Mouse (Mus musculus) 3T3-L1 (cell line): ENCODE results near the gene Cltb.
"Not testable (repeated sequence)": the region's sequence is repeated elsewhere in the genome, so short reads cannot be mapped to it uniquely, and the experiment has no call there.

Experiments
- DNase-seq: peaks from one replicate; pipeline ENCODE4 v3.0.0-alpha.2; 2015; ENCODE audit warnings: low read depth, low spot score

Gene Cltb

GRCm38 (mm10) chr13:54610972-54611754 is at the start of gene Cltb:
Cltb (minus strand) TSS chr13:54611344.
- DNase-seq: peak; percentile 58

DNA sequence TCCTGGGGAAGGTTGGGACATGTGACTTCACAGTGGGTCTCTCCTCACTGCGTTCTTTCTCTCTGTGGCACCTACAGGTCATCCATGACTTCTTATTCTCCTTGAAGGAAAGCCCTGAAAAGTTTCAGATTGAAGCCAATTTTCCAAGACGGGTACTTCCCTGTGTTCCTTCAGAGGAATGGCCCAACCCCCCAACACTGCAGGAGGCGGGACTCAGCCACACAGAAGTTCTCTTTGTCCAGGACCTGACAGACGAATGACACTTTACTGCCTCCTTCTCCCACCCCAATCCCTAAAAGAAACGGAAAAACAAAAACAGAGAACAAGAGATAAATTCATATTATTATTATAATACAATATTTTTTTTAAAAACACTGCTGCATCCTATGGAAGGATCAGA is 49.7 kb upstream of the Cltb start:
- no peak for DNase-seq

DNA sequence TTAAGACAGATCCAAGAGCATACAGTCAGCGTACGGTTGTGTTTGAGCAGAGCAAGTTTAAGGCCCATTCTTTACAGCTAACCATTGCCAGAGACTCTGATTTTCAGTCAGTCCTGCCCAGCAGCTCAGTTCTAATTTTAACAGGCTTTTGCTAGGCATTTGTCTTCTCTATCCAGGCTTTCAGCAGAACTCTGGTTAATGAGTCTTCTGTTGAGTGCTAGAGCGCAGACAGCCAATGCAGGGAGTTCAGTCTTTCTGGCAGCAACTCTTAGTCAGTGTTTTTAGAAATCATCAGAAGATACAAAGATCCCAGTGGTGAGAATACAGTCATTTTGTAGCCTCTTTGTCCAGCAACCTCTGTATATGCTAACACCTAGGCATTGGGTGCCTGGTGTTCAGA is 39.3 kb upstream of the Cltb start:
- DNase-seq: no peak

DNA sequence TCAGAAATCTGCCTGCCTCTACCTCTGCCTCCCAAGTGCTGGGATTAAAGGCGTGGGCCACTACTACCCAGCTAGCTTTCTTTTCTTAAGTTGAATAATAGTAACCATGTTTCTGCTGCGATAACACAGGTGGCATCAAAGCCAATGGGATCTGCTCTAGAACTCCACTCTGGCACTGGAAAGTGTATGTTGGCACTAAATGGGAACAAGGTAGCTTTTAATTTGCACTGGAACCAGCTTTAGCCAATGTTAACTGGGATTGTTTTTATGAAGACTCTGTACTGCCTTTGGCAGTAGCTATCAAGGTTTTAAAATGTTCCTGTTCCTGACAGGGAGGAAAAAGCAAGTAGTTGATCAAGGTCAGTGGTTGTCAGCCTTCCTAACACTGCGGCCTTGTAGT is 23.9 kb upstream of the Cltb start:
- no peak for DNase-seq

DNA sequence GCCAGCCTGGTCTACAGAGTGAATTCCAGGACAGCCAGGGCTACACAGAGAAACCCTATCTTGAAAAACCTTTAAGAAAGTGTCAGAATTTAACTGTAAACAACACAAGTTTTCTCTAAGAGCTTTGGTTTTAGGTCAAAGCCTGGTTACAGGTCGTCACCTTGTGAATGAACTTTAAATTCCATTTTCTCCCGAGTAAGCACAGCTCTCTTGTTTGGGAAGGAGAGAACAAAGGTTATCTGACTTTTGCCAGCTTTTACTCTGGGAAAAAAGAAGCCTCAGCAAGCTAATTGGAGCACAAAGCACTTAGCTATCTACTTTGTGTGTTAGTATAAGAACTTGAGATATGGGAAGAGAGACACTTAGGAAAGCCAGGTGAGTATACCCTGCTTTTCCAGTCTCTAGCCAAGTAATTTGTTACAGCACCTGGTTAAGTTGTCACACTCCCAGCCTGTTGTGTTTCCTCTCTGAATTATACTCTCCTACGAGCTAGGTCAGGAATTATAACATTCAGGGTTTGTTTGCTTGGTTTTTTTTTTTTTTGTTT is 21.7 kb upstream of the Cltb start:
- DNase-seq: no peak

GRCm38 (mm10) chr13:54629128-54629527 is 18.0 kb upstream of the Cltb start:
- peak; percentile 72 for DNase-seq

DNA sequence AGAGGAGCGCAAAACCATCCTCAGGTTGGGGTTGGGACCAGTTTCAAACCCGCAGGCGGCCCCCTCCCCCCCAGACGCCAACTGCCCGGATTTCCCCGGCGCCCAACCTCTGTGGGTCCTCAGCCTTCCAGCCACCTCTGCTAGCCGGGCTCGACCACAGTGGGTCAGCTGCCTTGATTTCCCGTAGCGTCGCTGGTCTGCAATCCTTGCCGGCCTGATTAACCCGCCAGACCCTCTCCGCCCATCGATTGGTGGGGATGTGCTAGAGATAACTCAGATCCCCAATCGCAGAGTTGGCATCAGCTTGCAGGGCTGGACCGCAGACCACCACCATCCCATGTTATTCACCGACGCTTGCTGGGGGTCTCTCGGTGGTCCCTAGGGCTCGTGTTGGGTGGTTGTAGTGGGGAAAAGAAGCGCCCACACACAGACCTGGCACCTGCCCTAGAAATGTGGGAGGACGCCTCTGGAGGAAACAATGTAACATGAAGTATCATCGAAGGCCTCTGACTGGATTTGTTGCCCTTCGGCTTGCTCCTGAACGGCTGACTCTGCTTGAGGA is 10.9 kb upstream of the Cltb start:
- DNase-seq: peak; percentile 57

DNA sequence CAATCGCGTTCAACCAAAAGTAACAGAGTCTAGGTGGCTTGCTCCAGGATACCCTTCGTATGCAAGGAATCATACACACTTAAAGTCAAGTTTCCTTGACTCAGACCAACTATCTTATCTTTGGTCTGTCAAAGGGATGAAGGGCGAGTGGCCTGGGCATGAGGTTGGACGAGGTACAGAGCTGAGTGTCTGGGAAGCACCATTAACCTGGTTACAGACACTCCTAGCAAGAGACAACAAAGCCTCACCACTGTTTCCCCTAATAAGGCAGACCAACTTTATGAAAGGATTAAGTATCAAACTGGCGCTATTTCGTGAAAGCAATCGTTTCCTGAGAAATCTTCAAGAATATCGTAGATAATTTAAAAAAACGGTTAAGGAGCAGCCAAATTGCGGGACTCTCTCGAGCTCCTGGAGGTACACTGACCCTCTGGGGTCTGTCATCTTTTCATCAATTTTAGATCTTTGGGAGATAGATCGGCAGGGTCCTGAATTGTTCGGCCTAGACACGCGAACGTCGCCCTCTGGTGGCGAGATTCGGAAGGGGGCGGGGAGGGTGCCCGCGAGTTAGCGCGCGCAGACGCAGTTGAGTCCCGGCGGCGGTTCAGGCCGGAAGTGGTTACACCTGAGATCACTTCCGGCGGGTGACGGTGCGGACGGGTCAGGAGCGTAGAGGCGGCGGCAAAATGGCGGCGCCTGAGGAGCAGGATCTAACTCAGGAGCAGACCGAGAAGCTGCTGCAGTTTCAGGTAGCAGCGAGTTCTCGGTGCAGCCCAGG is 10.2 kb upstream of the Cltb start, which contains the start of gene Faf2:
Gene Faf2, plus strand, starts transcription at position 630 of the 778 bp plus-strand sequence.
- DNase-seq: peak; percentile 91

DNA sequence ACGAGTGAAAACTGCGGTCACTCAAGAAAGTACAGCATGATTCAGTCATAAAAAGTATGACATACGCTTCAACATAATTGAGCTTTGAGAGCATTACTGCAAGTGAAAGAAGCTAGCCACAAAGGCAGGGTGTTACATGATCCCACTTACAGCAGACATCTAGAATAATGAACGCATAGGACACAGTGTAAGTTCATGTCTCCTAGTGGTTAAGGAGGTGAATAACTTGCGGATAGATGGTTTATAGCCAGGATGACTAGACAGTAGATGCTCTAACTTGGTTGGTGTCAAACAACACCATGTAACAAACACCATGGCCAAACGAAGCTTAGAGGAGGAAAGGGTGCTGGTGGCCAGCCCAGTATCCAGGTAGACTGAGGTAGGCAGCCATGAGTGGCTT is 5.9 kb upstream of the Cltb start:
- DNase-seq: peak; percentile 47

- no peak for DNase-seq
These were observed 5.2 kb upstream of the Cltb start for GRCm38 (mm10) chr13:54616307-54616706.

DNA sequence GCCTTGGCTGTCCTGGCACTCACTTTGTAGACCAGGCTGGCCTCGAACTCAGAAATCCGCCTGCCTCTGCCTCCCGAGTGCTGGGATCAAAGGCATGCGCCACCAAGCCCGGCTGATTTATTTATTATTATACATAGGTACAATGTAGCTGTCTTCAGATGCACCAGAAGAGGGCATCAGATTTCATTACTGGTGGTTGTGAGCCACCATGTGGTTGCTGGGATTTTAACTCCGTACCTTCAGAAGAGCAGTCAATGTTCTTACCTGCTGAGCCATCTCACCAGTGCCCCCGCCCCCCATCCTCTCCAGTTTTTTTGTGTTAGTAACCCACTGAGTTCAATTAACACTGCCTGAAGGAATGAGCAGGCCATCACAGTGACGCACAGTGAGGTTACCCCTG is 2.0 kb upstream of the Cltb start:
- not testable (repeated sequence) for DNase-seq

DNA sequence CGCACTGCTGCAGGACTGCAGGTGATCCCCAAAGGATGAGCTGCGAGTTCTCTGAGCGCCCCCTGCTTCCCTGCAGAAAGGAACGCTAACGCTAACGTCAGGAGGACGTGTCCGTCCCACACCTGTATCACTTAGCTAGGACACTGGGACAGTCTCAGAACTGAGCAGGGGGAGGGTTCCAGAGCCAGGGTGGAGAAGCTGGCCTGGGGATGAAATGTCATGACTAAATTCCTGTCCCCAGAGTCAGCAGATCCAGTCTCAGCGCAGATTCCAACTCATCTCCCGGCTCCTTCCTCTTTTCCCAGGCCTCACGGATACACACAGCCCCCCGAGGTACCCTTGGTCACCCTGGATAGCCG is 552 bp downstream of the Cltb start:
- no peak for DNase-seq

DNA sequence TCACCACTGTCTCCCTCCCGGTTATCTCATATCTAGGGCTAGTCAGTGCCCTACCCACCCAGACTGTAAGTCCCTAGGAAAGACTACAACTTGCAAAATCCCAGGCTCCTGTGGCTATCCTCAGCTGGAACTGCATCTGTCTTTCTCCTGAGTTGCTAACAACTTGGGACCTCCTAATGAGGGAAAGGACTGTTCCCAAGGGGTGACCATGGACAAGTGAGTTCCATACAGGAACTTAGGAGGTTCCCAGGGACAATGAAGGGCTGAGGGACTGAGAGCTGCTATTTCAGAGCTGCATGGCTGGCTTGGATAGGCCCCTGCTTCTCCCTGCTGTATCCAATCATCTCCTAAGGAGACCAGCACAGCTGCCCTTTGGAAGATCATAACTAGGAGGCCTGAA is 1.8 kb downstream of the Cltb start:
- DNase-seq: no peak

DNA sequence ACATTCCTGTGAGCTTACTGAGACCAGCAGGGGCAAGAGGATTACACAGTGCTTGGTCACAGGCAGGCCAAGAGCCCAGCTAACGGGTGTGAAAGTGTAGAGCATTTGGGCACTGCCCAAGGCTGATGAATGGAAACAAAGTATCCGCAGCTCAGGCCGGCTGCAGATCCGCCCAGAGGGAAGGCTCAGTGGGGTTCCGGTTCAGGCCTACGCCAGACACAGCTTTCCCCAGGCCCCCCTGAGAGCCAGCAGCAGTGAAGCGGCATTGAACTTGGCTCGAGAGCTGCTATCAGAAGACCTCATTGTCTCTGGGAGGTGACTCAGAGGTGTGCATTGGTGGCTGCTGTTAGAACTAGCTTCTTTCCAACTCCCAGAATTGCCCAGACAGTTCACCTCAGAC is 2.5 kb downstream of the Cltb start:
- peak; percentile 75 for DNase-seq

DNA sequence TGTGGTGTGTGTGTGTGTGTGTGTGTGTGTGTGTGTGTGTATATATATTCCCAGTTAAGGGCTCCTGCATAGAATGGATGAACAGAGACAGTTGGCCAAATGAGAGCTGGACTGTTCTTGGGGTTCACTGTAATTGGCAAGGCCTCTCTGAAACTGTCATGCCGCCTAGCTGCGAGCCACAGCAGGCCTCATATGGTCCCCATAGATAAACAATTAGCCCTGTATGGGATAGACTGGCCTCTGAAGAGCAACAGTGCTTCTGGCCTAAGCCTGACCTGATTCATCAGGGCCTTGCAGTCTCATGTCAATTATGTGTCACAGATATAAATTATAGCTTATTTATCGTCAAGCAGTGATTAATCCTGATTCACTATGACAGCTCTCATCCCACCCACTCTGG is 3.1 kb downstream of the Cltb start:
- no peak for DNase-seq

- no peak for DNase-seq
These were observed 3.9 kb downstream of the Cltb start for GRCm38 (mm10) chr13:54607204-54607603.

GRCm38 (mm10) chr13:54605426-54605825 is 5.7 kb downstream of the Cltb start:
- peak; percentile 48 for DNase-seq

GRCm38 (mm10) chr13:54604221-54604620 is 6.9 kb downstream of the Cltb start:
- DNase-seq: no peak

- DNase-seq: no peak
These were observed 7.6 kb downstream of the Cltb start for GRCm38 (mm10) chr13:54603501-54603900.

DNA sequence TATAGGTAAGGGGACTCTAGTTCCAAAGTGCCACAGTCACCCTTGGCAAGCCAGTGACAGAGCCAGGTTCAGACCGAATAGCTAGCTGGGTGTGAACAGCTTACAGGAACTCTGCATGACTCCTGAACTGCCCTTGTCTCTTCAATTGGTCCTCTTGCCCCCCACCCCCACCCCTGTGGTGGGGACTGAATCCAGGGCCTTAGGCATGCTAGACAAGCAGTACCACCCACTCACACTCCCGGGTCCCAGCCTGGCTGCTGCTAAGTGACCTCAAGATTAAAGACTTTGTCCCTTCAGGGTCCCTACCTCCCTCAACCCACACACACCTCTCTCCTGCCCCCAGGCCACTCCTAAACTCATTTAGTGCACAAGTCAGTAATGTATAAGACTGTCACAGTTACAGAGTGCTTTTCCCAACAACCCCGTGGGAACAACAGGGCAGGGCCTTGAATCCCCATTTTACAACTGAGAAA is 8.5 kb downstream of the Cltb start:
- no peak for DNase-seq

GRCm38 (mm10) chr13:54598622-54599143 is 12.5 kb downstream of the Cltb start:
- no peak for DNase-seq

DNA sequence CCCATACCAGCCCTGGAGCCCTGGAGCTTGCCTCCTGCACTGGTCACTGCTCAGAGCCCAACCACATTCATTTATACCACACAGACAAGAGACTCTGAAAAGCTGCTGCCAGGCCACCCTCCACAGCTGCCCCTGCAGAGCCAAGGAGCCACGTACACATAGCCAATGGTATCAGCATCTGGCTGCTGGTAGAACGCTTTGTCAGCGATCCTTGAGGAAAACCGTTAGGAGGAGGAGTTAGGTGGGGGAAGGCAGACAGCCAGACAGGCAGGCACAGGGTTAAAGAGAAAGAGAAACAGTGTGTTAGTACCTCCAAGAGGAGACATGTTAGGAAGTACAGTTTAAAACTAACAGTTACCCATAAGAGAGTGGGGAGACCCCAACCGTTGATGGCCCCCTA is 14.3 kb downstream of the Cltb start:
- DNase-seq: no peak
